Mouse (Mus musculus): ENCODE results near the gene Ppef2.
"Not testable (repeated sequence)": the region's sequence is repeated elsewhere in the genome, so short reads cannot be mapped to it uniquely, and the experiment has no call there.

DNA sequence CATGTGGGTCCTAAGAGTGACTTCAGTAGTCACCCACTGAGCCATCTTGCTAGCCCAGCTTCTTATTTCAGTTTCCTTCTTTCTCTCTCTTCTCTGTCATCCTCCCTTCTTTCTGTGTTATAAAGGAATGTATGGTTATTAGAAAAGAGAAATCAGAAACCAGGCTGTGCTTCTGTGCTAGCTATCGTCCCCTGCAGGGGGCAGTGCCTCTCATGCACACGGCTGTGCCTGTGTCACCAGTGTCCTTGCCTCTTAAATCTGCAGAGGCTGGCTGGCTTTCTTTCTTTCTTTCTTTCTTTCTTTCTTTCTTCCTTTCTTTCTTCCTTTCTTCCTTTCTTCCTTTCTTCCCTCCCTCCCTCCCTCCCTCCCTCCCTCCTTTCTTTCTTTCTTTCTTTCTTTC lies 60.4 kb downstream of the Ppef2 start:
- peak; percentile 86 for TF ChIP-seq CTCF (IDR thresholded peaks at IDR 0.05; ENCODE audit: insufficient read depth, low read length)
- TF ChIP-seq POLR2A (IDR thresholded peaks at IDR 0.05; ENCODE audit: borderline replicate concordance, extremely low read depth, low read depth, low read length) = not testable (repeated sequence)
